Mouse (Mus musculus) C2C12 (cell line): ENCODE data around the gene Prox2. TPM values are rescaled to one million over a fixed set of nuclear protein-coding genes. Genes with fewer than 3 reads are reported as not detected.

Experiments
- H3K27me3 ChIP-seq: one replicate; pipeline ENCODE4 v1.6.1; 2011; ENCODE audit not compliant: control insufficient read depth, insufficient read depth, insufficient read length
- H3K36me3 ChIP-seq: one replicate; pipeline ENCODE4 v1.6.1; 2011; ENCODE audit not compliant: control insufficient read depth, insufficient read depth
- H3K4me3 ChIP-seq: one replicate; pipeline ENCODE4 v1.5.1; 2011; ENCODE audit warnings: mild to moderate bottlenecking, control low read depth; ENCODE audit not compliant: poor library complexity, insufficient read depth, severe bottlenecking
- H3K79me2 ChIP-seq: one replicate; pipeline ENCODE4 v1.6.1; 2011; ENCODE audit not compliant: control insufficient read depth, insufficient read depth
- H3K79me3 ChIP-seq: one replicate; pipeline ENCODE4 v1.6.1; 2011; ENCODE audit warnings: low read depth, control low read depth
- H3ac ChIP-seq: one replicate; pipeline ENCODE3; 2011; ENCODE audit warnings: low read depth; ENCODE audit not compliant: control insufficient read depth, insufficient read length
- CEBPB ChIP-seq: IDR thresholded peaks from one replicate; pipeline ENCODE4 v1.6.1; 2011; ENCODE audit warnings: low read depth, mild to moderate bottlenecking, control low read depth, moderate library complexity
- CTCF ChIP-seq: IDR thresholded peaks from one replicate; pipeline ENCODE4 v1.5.1; 2011; ENCODE audit not compliant: control insufficient read depth, insufficient read depth, insufficient read length
- FOSL1 ChIP-seq: IDR thresholded peaks from one replicate; pipeline ENCODE4 v1.8.0; 2011; ENCODE audit warnings: mild to moderate bottlenecking, low read length; ENCODE audit not compliant: poor library complexity, insufficient read depth, severe bottlenecking
- MAX ChIP-seq: IDR thresholded peaks from one replicate; pipeline ENCODE4 v1.6.1; 2011; ENCODE audit warnings: mild to moderate bottlenecking, control low read depth
- MYOD1 ChIP-seq: IDR thresholded peaks from one replicate; pipeline ENCODE4 v1.6.1; 2011; ENCODE audit warnings: low read depth; ENCODE audit not compliant: control insufficient read depth, insufficient read length
- MYOG ChIP-seq: IDR thresholded peaks from one replicate; pipeline ENCODE4 v1.6.1; 2011; ENCODE audit not compliant: control insufficient read depth, insufficient read length; ENCODE audit errors: extremely low read depth
- USF1 ChIP-seq: IDR thresholded peaks from one replicate; pipeline ENCODE4 v1.6.1; 2011; ENCODE audit warnings: low read depth, mild to moderate bottlenecking, control low read depth, moderate library complexity
- polyA plus RNA-seq: library from polyadenylated mRNA; unstranded; fragments of >200 nt; fragmentation: generic; extraction: Trizol; gene quantifications from one replicate; pipeline ENCODE4 v1.2.1, GENCODE M21; 2012; ENCODE audit warnings: missing spikeins

Gene Prox2
- polyA plus RNA-seq, 1 experiment: 2.0 TPM

DNA sequence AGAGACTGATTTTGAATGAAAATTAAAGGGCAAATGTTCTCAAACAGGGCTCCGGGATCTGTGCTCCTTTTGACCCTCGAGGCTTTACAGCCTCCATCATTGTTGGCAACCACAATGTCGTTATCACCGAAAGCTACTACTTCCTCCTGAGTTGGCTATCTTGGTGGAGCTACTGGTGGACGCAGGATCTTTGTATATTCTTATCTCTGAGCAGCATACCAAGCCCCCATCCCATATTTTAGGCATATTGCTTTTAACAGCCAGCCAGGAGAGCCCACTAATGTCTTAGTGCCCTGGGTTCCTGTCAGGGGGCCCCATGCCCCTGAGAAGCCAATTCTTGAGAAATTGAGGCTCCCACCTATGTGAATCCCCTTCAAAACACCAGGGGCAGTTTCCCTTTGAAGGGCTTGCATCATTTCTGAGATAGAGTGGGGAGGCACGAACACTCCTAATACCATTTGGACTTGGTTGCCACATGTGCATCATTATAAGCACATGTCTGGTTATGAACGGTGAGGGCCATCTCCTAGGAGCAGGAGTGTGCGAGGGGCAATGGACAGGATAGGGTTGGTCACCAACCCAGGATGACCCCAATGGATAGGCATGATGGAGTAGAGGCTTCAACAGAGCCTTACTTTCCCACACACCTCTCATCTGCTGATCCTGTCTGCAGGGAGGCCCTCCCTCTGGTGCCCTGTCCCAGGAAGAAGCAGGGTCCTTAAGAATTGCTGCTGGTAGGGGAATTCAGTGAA, 23.7 kb upstream of the Prox2 start:
- no peak for TF ChIP-seq MYOG
- no peak for TF ChIP-seq CEBPB
- no peak for TF ChIP-seq MAX
- TF ChIP-seq MYOD1: no peak
- TF ChIP-seq USF1: no peak
- no peak for TF ChIP-seq CTCF
- no peak for TF ChIP-seq FOSL1
- H3K4me3 ChIP-seq: no peak overlapping the region
- no peaks in the 10 kb centered on the region for H3K79me3 ChIP-seq
- no peaks in the 10 kb centered on the region for H3K27me3 ChIP-seq
- H3K36me3 ChIP-seq: peaks cover 64% of the 10 kb centered on the region
- no peaks in the 10 kb centered on the region for H3K79me2 ChIP-seq
- H3ac ChIP-seq: no peak overlapping the region

DNA sequence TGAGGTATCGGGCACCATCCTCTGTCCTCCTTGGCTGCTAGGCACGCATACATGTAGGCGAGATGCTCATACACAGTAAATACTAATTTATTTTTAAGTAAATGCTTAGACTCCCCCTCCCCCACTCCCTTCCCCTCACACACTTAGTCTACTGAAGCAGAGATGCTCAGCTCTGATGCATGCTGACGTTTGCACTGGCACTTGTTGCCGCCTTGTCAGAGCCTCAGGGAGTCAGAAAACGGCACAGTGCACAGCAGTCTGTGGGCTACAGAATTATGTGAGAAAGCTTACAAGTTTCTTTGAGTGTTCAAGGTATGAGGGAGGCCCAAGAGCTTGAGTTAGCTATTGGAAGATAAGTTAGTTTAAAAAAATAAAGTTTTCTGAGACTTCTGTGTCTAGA, 20.8 kb upstream of the Prox2 start:
- Histone ChIP-seq H3K4me3 (no peak overlapping the region), H3K79me2 (peaks cover 18% of the 10 kb centered on the region), H3ac (no peak overlapping the region), H3K36me3 (peaks cover 88% of the 10 kb centered on the region), H3K79me3 (peaks cover 2% of the 10 kb centered on the region), H3K27me3 (no peaks in the 10 kb centered on the region)
- TF ChIP-seq MAX (no peak), USF1 (no peak), MYOD1 (no peak), CEBPB (no peak), FOSL1 (no peak), MYOG (no peak), CTCF (no peak)

DNA sequence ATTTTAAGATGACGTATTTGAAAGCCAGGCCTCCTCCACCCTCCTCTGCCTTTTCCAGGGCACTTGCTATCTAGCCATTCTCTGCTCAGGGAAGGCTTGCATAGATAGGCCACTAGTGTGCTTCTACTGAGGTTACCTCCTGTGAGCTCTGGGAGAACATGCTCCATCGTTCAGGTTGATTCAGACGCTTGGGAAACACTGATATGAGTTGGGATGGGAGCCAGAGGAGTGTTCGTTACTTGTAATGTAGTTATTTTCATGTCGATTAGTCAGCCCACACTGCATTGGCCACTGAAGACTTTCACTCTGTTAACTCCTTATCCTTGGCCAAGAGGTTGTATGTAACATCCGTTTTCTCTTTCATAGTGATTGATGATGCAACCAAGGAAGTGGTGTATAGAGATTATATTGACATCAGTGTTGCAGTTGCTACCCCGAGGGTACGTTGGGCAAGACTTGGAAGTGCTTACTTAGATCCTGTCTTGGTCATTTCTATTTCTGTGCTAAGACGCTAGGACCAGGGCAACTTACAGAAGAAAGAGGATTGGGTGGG, 18.9 kb upstream of the Prox2 start:
- Histone ChIP-seq H3K79me3 (peaks cover 3% of the 10 kb centered on the region), H3K4me3 (no peak overlapping the region), H3K27me3 (no peaks in the 10 kb centered on the region), H3K79me2 (peaks cover 36% of the 10 kb centered on the region), H3ac (no peak overlapping the region), H3K36me3 (peaks cover 91% of the 10 kb centered on the region)
- TF ChIP-seq MAX (no peak), FOSL1 (no peak), USF1 (no peak), CEBPB (no peak), MYOG (no peak), CTCF (no peak), MYOD1 (no peak)

DNA sequence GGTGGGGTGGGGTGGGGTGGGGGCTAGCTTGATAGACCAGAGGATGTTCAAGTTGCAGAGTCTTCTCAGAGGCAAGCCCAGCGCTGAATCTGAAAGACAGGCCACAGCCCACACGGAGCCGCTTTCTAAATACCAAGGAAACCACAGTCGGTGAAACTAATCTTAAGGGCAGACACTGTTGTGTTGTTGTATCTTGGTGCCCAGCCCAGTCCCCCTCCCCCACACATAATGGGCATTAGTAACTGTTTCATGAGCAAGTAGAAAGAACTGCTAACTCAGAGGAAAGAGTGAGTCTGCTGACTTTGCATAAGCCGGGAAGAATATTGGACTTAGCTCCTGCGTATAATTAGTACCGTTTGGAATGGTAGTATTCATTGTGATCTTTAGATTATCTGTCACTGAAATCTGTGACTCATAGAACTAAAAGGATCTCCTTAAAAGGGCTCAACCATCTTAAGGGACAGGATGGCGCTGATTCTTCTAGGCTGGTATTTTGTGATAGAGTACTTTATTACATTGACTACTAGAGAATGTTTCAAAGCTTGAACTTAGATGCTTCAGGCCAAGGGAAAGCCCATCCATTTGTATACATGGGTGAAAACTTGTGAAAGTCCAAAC, 16.5 kb upstream of the Prox2 start:
- TF ChIP-seq MAX (no peak), CEBPB (no peak), MYOD1 (no peak), FOSL1 (no peak), USF1 (no peak), MYOG (no peak), CTCF (no peak)
- H3ac ChIP-seq: no peak overlapping the region
- H3K36me3 ChIP-seq: peaks cover 91% of the 10 kb centered on the region
- H3K27me3 ChIP-seq: no peaks in the 10 kb centered on the region
- H3K4me3 ChIP-seq: no peak overlapping the region
- peaks cover 56% of the 10 kb centered on the region for H3K79me2 ChIP-seq
- peaks cover 3% of the 10 kb centered on the region for H3K79me3 ChIP-seq

DNA sequence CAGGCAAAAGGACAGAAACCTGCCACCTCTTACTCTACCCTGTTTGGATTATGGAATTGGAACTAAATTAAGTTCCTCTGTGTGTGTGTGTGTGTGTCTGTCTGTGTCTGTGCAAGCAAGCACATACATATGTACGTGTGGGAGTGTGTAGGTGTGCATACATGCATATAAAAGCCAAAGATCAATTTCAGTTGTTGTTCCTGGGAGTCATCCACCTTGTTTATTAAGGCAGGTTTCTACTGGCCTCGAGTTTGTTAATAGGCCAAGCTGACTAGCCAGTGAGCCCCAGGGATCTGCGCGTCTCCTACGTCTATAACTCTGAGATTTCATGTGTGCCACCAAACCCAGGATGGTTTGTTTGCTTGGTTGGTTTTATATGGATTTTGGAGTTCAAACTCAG, 14.2 kb upstream of the Prox2 start:
- TF ChIP-seq MYOG: no peak
- no peak for TF ChIP-seq FOSL1
- no peak for TF ChIP-seq USF1
- TF ChIP-seq MYOD1: no peak
- no peak for TF ChIP-seq MAX
- no peak for TF ChIP-seq CTCF
- TF ChIP-seq CEBPB: no peak
- Histone ChIP-seq H3K79me2 (peaks cover 59% of the 10 kb centered on the region), H3K4me3 (no peak overlapping the region), H3K79me3 (peaks cover 5% of the 10 kb centered on the region), H3ac (no peak overlapping the region), H3K27me3 (no peaks in the 10 kb centered on the region), H3K36me3 (peaks cover 91% of the 10 kb centered on the region)
